Mouse (Mus musculus) E14TG2a.4 (cell line): ENCODE results near the gene Cox5a.

Source experiments
- H3K27me3 ChIP-seq: 2 replicates; pipeline ENCODE4 v1.6.1; 2014; ENCODE audit warnings: low read length, control low read depth; ENCODE audit not compliant: insufficient read depth
- H3K36me3 ChIP-seq: 2 replicates; pipeline ENCODE4 v1.6.1; 2014; ENCODE audit warnings: low read length, control low read depth; ENCODE audit not compliant: insufficient read depth
- H3K4me1 ChIP-seq: replicated peaks from 2 replicates; pipeline ENCODE4 v1.6.1; 2014; ENCODE audit warnings: low read depth, low read length, control low read depth
- H3K4me3 ChIP-seq: replicated peaks from 2 replicates; pipeline ENCODE4 v1.5.1; 2014; ENCODE audit warnings: mild to moderate bottlenecking, low read length
- H3K9me3 ChIP-seq: 2 replicates; pipeline ENCODE4 v1.6.1; 2014; ENCODE audit warnings: low read length, control low read depth
- CTCF ChIP-seq: conservative IDR thresholded peaks from 2 replicates; pipeline ENCODE4 v1.5.1; 2014; ENCODE audit warnings: low read length
- NANOG ChIP-seq: IDR thresholded peaks from 2 replicates; pipeline ENCODE4 v1.6.1; 2014; ENCODE audit warnings: borderline replicate concordance, low read length, mixed read lengths
- POU5F1 ChIP-seq: IDR thresholded peaks from 2 replicates; pipeline ENCODE4 v1.6.1; 2014; ENCODE audit warnings: low read length, borderline replicate concordance

The Cox5a gene

GRCm38 (mm10) chr9:57560861-57561710 is 40.0 kb downstream of the Cox5a start, which contains the start of gene Scamp2:
Gene Scamp2, plus strand, starts transcription at chr9:57560943.
- Histone ChIP-seq H3K4me3 (peak within 1 kb of the TSS; percentile 88), H3K27me3 (peaks cover 9% of the 10 kb centered on the region), H3K9me3 (no peaks in the 10 kb centered on the region), H3K4me1 (peaks cover 42% of the 10 kb centered on the region), H3K36me3 (peaks cover 4% of the 10 kb centered on the region; the same call in 1 of the 2 replicates)
- no peak for TF ChIP-seq CTCF
- TF ChIP-seq POU5F1 = no peak
- TF ChIP-seq NANOG = no peak

- H3K27me3 ChIP-seq = peaks cover 9% of the 10 kb centered on the region
- peaks cover 48% of the 10 kb centered on the region for H3K4me1 ChIP-seq
- H3K36me3 ChIP-seq = peaks cover 10% of the 10 kb centered on the region; the same call in 1 of the 2 replicates
- H3K4me3 ChIP-seq = peak overlapping the region; percentile 88
- TF ChIP-seq NANOG = no peak
- no peak for TF ChIP-seq POU5F1
- TF ChIP-seq CTCF = no peak
- no peaks in the 10 kb centered on the region for H3K9me3 ChIP-seq
These were observed 40.6 kb downstream of the Cox5a start for GRCm38 (mm10) chr9:57561711-57562099.

DNA sequence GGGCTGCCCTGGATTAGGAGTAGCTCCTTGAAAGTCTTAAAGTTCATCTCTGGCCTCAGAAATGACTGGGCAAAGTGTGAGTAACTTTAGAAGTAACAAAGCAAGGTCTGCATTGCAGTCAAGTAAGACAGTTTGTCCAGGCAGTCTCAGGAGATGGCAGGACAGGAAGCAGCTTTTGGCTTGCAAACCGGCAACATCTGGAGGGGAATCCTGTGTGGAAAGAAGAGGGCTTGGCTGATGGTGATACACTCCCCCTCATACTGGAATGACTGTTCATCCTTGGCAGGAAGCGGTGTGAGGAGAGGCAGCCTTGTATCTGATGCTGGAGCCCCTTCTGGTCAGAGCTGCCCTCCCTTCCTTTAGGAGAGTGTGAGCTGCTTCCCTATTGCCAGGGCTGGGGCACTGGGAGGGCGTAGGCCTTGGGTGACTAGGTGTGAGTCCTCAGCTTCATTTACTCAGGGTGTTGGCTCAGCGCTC is 41.9 kb downstream of the Cox5a start:
- H3K36me3 ChIP-seq = peaks cover 14% of the 10 kb centered on the region
- no peak overlapping the region for H3K4me3 ChIP-seq
- H3K27me3 ChIP-seq = peaks cover 9% of the 10 kb centered on the region
- H3K4me1 ChIP-seq = peaks cover 60% of the 10 kb centered on the region
- H3K9me3 ChIP-seq = no peaks in the 10 kb centered on the region
- TF ChIP-seq CTCF (no peak), NANOG (no peak), POU5F1 (no peak)

DNA sequence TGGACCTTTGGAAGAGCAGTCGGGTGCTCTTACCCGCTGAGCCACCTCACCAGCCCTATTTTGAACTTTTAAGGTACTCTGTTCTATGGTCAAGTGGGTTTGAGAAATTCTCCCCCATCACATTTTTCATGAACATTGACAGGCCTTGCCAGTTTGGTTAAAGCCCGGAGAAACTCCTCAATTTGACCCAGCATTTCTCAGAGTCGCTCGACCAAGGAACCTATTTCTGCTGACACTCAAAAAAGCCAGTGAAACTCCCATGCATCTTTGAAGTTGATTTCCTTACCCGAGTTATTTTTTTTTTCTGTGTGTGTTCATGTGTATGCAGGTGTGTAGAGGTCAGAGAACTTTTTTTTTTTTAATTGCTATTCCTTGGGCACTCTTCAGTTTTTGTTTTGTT is 43.5 kb downstream of the Cox5a start:
- no peak overlapping the region for H3K4me3 ChIP-seq
- no peaks in the 10 kb centered on the region for H3K9me3 ChIP-seq
- H3K36me3 ChIP-seq = peaks cover 31% of the 10 kb centered on the region
- no peak for TF ChIP-seq POU5F1
- no peak for TF ChIP-seq CTCF
- no peak for TF ChIP-seq NANOG
- no peaks in the 10 kb centered on the region for H3K27me3 ChIP-seq
- H3K4me1 ChIP-seq = peaks cover 77% of the 10 kb centered on the region

GRCm38 (mm10) chr9:57565741-57566221 is 44.7 kb downstream of the Cox5a start:
- H3K27me3 ChIP-seq = no peaks in the 10 kb centered on the region
- TF ChIP-seq NANOG (no peak), CTCF (no peak), POU5F1 (no peak)
- H3K9me3 ChIP-seq = no peaks in the 10 kb centered on the region
- H3K36me3 ChIP-seq = peaks cover 42% of the 10 kb centered on the region
- H3K4me1 ChIP-seq = peaks cover 74% of the 10 kb centered on the region
- no peak overlapping the region for H3K4me3 ChIP-seq

- Histone ChIP-seq H3K27me3 (no peaks in the 10 kb centered on the region), H3K4me1 (peaks cover 68% of the 10 kb centered on the region), H3K9me3 (no peaks in the 10 kb centered on the region), H3K4me3 (no peak overlapping the region), H3K36me3 (peaks cover 47% of the 10 kb centered on the region)
- no peak for TF ChIP-seq NANOG
- peak; percentile 68 for TF ChIP-seq CTCF
- no peak for TF ChIP-seq POU5F1
These were observed 45.8 kb downstream of the Cox5a start for GRCm38 (mm10) chr9:57566846-57567245.

DNA sequence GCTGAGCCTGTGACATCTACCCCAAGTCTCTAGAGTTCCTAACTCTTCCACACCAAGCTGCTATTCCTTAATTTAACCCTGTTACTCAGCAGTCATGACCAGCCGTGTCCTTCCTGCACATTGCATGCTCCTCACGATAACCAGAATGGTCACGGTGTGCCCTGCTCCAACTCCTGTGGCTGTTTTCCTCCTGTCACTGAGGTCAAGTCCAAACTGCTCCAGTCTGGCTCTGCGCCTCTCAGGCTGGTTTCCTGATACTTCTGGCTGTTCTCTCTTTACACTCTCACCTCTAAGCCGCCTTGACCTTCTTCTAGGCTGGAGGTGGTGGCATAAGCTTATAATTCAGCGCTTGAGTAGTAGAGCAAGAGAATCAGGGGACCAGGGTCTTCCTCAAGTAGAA is 47.4 kb downstream of the Cox5a start:
- Histone ChIP-seq H3K27me3 (no peaks in the 10 kb centered on the region), H3K36me3 (peaks cover 59% of the 10 kb centered on the region), H3K4me1 (peaks cover 51% of the 10 kb centered on the region), H3K9me3 (no peaks in the 10 kb centered on the region), H3K4me3 (no peak overlapping the region)
- TF ChIP-seq POU5F1 = no peak
- TF ChIP-seq NANOG = no peak
- no peak for TF ChIP-seq CTCF

DNA sequence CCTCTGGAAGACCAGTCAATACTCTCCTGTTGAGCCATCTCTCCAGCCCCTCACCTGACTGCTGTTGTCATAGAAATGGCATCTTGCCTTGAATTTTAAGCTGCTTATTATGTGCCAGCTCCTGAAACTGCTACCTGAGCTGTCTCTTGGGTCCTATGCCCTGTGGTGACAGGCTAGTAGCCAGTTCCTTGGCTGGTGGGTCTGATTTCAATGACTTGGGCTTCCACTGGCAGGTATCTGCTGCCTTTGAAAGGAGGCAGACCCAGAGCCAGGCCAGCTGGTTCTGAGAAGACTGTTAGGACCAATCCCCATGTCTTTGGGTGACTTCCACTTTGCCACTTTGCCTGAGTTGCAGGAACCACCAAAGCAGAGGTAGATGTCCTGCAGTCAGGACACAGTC is 53.3 kb downstream of the Cox5a start:
- Histone ChIP-seq H3K4me3 (no peak overlapping the region), H3K4me1 (peaks cover 8% of the 10 kb centered on the region), H3K9me3 (no peaks in the 10 kb centered on the region), H3K27me3 (no peaks in the 10 kb centered on the region), H3K36me3 (peaks cover 77% of the 10 kb centered on the region)
- no peak for TF ChIP-seq NANOG
- no peak for TF ChIP-seq POU5F1
- TF ChIP-seq CTCF = no peak

GRCm38 (mm10) chr9:57575577-57575976 is 54.5 kb downstream of the Cox5a start:
- peaks cover 78% of the 10 kb centered on the region for H3K36me3 ChIP-seq
- H3K27me3 ChIP-seq = no peaks in the 10 kb centered on the region
- TF ChIP-seq POU5F1 (no peak), NANOG (no peak), CTCF (no peak)
- no peak overlapping the region for H3K4me3 ChIP-seq
- H3K4me1 ChIP-seq = peaks cover 3% of the 10 kb centered on the region; the same call in 1 of the 2 replicates
- H3K9me3 ChIP-seq = no peaks in the 10 kb centered on the region
